Mouse (Mus musculus) ES-E14 (cell line): ENCODE measurements around the gene Dlg4. TPM values are rescaled to one million over a fixed set of nuclear protein-coding genes. Genes with fewer than 3 reads are reported as not detected.

Source experiments
- DNase-seq: peaks from one replicate; pipeline ENCODE4 v3.0.0-alpha.2; 2013; ENCODE audit warnings: low read depth, low spot score
- H3K27ac ChIP-seq: 2 replicates; pipeline ENCODE4 v1.5.1; 2012; ENCODE audit warnings: low read depth, mild to moderate bottlenecking, low read length, moderate library complexity, mixed read lengths; ENCODE audit not compliant: poor library complexity, insufficient read depth, severe bottlenecking
- H3K36me3 ChIP-seq: 2 replicates; pipeline ENCODE4 v1.6.1; 2012; ENCODE audit warnings: mild to moderate bottlenecking, low read length, moderate library complexity, mixed read lengths; ENCODE audit not compliant: control insufficient read depth, poor library complexity, insufficient read depth, severe bottlenecking
- H3K4me1 ChIP-seq, 2 experiments: fragments of 150-350 bp in 1 of 2; sonication (generic) in 1 of 2; 2 replicates each; pipeline ENCODE4 v1.6.1; 2012; ENCODE audit warnings: low read length in 2 of 2, mild to moderate bottlenecking in 1 of 2, mixed read lengths in 1 of 2; ENCODE audit not compliant: control insufficient read depth in 2 of 2, insufficient read depth in 2 of 2, poor library complexity in 1 of 2
- H3K4me3 ChIP-seq, 2 experiments: fragments of 150-350 bp in 1 of 2; sonication (generic) in 1 of 2; 2 replicates each; pipeline ENCODE4 v1.5.1; 2012; ENCODE audit warnings: low read length in 2 of 2, low read depth in 1 of 2, mild to moderate bottlenecking in 1 of 2, mixed read lengths in 1 of 2; ENCODE audit not compliant: insufficient read depth in 1 of 2, poor library complexity in 1 of 2, severe bottlenecking in 1 of 2
- H3K9ac ChIP-seq: 2 replicates; pipeline ENCODE4 v1.6.1; 2012; ENCODE audit warnings: low read depth, mild to moderate bottlenecking, low read length, mixed read lengths; ENCODE audit not compliant: poor library complexity, insufficient read depth, severe bottlenecking
- H3K9me3 ChIP-seq: fragments of 150-350 bp; sonication (generic); 2 replicates; pipeline ENCODE4 v1.6.1; 2012; ENCODE audit warnings: low read depth, mild to moderate bottlenecking, low read length; ENCODE audit not compliant: control insufficient read depth, insufficient read depth
- CHD2 ChIP-seq: IDR thresholded peaks from 2 replicates; pipeline ENCODE4 v1.6.1; 2014; ENCODE audit warnings: mild to moderate bottlenecking, low read depth, low read length, inconsistent platforms
- HCFC1 ChIP-seq: IDR thresholded peaks from 2 replicates; pipeline ENCODE4 v1.6.1; 2012; ENCODE audit warnings: low read length, inconsistent platforms, borderline replicate concordance; ENCODE audit not compliant: insufficient read depth
- MAFK ChIP-seq: IDR thresholded peaks from 2 replicates; pipeline ENCODE4 v1.6.1; 2014; ENCODE audit warnings: mild to moderate bottlenecking, low read depth, low read length, inconsistent platforms; ENCODE audit not compliant: insufficient read depth
- ZC3H11A ChIP-seq: IDR thresholded peaks from 2 replicates; pipeline ENCODE4 v1.6.1; 2012; ENCODE audit warnings: low read depth, mild to moderate bottlenecking, inconsistent platforms, low read length, borderline replicate concordance
- ZNF384 ChIP-seq: IDR thresholded peaks from 2 replicates; pipeline ENCODE4 v1.6.1; 2012; ENCODE audit warnings: low read depth, low read length, inconsistent platforms
- in situ Hi-C, 2 experiments: fragments of 600-800 bp; cut with MboI; formaldehyde crosslinking; loops; one replicate each; pipeline ENCODE4 v1.15.1; 2025; ENCODE audit warnings: low sequenced_read_pairs in 2 of 2, inconsistent platforms in 1 of 2; ENCODE audit not compliant: unreplicated experiment in 2 of 2
- total RNA-seq: library from RNA; depleted of rRNA; stranded (reverse); fragments of 300-350 nt; gene quantifications from 2 replicates; pipeline ENCODE4 v1.2.3, GENCODE M21; 2012

Gene Dlg4
- total RNA-seq, 1 experiment: 11.4 TPM

DNA sequence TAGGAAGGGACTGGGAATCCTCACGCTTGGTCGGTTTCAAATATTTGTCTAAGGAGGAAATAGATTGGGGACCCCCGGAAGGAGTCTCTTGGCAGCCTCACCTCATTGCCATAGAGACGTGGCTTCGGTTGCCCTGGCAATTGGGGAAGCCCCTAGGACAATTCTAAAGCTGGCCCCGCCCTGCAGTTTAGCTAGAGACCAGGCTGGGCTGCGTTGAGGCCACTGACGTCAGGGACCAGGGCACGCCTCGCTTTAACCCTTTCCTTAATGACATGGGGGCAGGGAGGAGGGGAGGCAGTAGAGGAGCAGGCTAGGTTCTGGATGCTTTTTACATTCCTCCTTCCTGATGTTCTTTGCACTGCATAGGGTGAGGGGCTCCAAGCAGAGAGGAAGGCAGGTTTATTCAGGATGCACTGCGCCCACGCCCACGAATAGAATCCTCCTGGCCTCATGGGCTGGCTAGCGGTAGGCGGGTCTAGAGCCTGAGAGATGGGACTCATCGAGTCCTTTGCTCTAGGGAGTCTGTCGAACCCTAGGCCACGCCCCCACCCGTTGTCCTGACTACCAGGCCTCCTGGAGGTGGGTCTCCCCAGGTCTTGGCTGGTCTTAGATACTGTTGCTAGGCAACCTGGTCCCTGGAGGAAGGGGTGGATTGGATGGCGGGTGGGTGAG, 12.5 kb downstream of the Dlg4 start:
- Histone ChIP-seq H3K27ac (no peak overlapping the region), H3K36me3 (peaks cover 8% of the 10 kb centered on the region; the same call in 1 of the 2 replicates), H3K4me1 (peaks cover 0 to 11% of the 10 kb centered on the region in 2 experiments; a peak in 2 of 4 replicates), H3K9ac (no peak overlapping the region), H3K9me3 (no peaks in the 10 kb centered on the region), H3K4me3 (peak overlapping the region; percentile 9 to 36; a peak in 3 of 4 replicates)
- in situ Hi-C loops: no loop called here
- peak; percentile 99 for DNase-seq
- no peak for TF ChIP-seq MAFK
- TF ChIP-seq HCFC1: no peak
- TF ChIP-seq CHD2: no peak

DNA sequence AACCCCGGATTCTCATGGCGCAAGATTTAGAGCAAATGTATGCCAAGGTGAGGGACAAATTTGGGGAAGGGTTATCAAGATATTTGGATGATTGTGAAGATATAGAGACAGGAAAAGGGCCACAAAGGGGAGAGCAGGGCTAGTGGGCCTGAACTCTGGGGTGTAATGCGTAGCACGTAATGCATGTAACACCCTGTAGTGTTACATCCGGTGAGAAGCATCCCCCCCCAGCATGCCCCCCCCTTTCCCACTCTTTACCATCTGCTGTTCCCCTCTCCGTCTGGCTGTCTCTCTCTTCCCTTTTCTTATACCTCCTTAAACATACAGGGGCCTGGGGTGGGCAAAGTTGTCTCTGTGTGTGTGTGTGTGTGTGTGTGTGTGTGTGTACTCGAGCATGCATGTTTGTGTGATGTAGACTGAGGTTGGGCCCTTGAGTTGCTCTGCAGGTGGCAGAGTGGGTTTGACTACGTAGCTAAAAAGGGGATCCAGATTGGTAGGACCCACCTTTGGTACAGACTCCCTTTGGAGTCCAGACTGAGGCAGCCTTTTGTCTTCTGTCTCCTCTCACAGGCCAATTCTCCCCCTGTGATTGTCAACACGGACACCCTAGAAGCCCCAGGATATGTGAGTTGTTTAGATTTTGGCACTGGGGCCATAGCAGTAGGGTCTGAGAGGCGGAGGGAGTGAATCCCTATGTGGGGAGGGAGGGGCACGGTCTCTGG, 13.2 kb downstream of the Dlg4 start:
- H3K27ac ChIP-seq: no peak overlapping the region

DNA sequence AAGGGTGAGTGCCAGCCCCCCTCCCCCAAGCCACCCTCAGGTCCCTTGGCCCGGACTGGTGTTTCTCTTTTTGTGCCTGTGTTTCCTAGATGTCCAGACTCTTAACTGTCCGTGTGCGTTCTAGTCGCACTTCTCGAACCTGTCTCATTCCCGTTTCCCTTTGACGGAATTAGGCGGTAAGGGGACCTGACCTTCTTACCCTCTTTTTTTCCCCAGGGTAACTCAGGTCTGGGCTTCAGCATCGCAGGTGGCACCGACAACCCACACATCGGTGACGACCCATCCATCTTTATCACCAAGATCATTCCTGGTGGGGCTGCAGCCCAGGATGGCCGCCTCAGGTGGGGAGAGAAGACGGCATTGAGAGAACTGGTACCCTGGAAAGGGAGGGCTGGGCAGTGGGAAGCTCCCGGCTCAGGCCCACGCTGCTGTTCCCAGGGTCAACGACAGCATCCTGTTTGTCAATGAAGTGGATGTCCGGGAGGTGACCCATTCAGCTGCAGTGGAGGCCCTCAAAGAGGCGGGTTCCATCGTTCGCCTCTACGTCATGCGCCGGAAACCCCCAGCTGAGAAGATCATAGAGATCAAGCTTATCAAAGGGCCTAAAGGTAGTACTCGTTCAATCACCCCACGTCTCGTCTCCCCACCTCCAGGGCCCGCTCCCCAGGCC, 14.0 kb downstream of the Dlg4 start:
- peaks cover 8% of the 10 kb centered on the region; the same call in 1 of the 2 replicates for H3K36me3 ChIP-seq
- H3K4me1 ChIP-seq: peaks cover 0 to 11% of the 10 kb centered on the region in 2 experiments; a peak in 2 of 4 replicates
- no peak overlapping the region for H3K4me3 ChIP-seq
- in situ Hi-C loops: no loop called here
- no peak overlapping the region for H3K9ac ChIP-seq
- no peak overlapping the region for H3K27ac ChIP-seq
- H3K9me3 ChIP-seq: no peaks in the 10 kb centered on the region
- TF ChIP-seq ZNF384 (no peak), ZC3H11A (no peak), HCFC1 (no peak), CHD2 (no peak), MAFK (no peak)
- no peak for DNase-seq

More for the DNA sequence above, 13.2 kb downstream of the Dlg4 start:
- Histone ChIP-seq H3K36me3 (peaks cover 8% of the 10 kb centered on the region; the same call in 1 of the 2 replicates), H3K4me3 (no peak overlapping the region), H3K9me3 (no peaks in the 10 kb centered on the region), H3K4me1 (peaks cover 0 to 11% of the 10 kb centered on the region in 2 experiments; a peak in 2 of 4 replicates), H3K9ac (no peak overlapping the region)
- no peak for TF ChIP-seq CHD2
- no peak for TF ChIP-seq HCFC1
- TF ChIP-seq ZC3H11A: no peak
- no peak for TF ChIP-seq MAFK
- no peak for TF ChIP-seq ZNF384
- in situ Hi-C loops: no loop called here
- DNase-seq: no peak

DNA sequence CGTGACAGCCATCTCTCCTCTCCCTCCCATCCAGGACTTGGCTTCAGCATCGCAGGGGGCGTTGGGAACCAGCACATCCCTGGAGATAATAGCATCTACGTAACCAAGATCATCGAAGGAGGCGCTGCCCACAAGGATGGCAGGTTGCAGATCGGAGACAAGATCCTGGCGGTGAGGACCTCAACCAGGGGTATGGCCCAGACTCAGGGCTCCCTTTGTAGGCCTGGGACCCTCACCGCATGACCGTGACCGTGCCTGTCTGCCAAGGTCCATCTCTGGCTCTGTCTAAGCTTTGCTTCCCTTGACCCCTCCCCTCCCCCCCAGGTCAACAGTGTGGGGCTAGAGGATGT, 14.6 kb downstream of the Dlg4 start:
- Histone ChIP-seq H3K9ac (no peak overlapping the region), H3K9me3 (no peaks in the 10 kb centered on the region), H3K4me1 (peaks cover 0 to 7% of the 10 kb centered on the region in 2 experiments; a peak in 2 of 4 replicates), H3K27ac (no peak overlapping the region), H3K36me3 (peaks cover 8% of the 10 kb centered on the region; the same call in 1 of the 2 replicates), H3K4me3 (no peak overlapping the region)
- TF ChIP-seq HCFC1 (no peak), ZC3H11A (no peak), CHD2 (no peak), ZNF384 (no peak), MAFK (no peak)
- in situ Hi-C loops: no loop called here
- no peak for DNase-seq
